Mouse (Mus musculus) heart, postnatal 0 days (tissue): ENCODE measurements around the gene Hmbs. TPM values are rescaled to one million over a fixed set of nuclear protein-coding genes. Genes with fewer than 3 reads are reported as not detected.
"Not testable (repeated sequence)": the region's sequence is repeated elsewhere in the genome, so short reads cannot be mapped to it uniquely, and the experiment has no call there.

Experiments
- ATAC-seq: fragments of 200-750 bp; cut with Nextera tagmentation; 2 replicates; pipeline ENCODE4 v1.8.0; 2017; ENCODE audit warnings: low read depth, moderate number of reproducible peaks, moderate library complexity; ENCODE audit not compliant: insufficient read depth
- DNase-seq: peaks from one replicate; pipeline ENCODE4 v3.0.0-alpha.2; 2016; ENCODE audit warnings: low spot score
- H3K27ac ChIP-seq: fragments of 300-500 bp; sonication (generic); 2 replicates; pipeline ENCODE4 v1.5.1; 2014; ENCODE audit warnings: low read depth, mild to moderate bottlenecking
- H3K27me3 ChIP-seq: fragments of 300-500 bp; sonication (generic); 2 replicates; pipeline ENCODE4 v1.6.1; 2014; ENCODE audit warnings: low read length, mixed read lengths; ENCODE audit not compliant: control insufficient read depth, insufficient read depth
- H3K36me3 ChIP-seq: fragments of 300-500 bp; sonication (generic); replicated peaks from 2 replicates; pipeline ENCODE4 v1.6.1; 2014; ENCODE audit warnings: low read length, mixed read lengths; ENCODE audit not compliant: control insufficient read depth, insufficient read depth
- H3K4me1 ChIP-seq: fragments of 300-500 bp; sonication (generic); 2 replicates; pipeline ENCODE4 v1.6.1; 2014; ENCODE audit warnings: antibody characterized with exemption; ENCODE audit not compliant: control insufficient read depth, insufficient read depth
- H3K4me2 ChIP-seq: fragments of 300-500 bp; sonication (generic); 2 replicates; pipeline ENCODE4 v1.6.1; 2014; ENCODE audit warnings: low read depth, mild to moderate bottlenecking, low read length, moderate library complexity
- H3K4me3 ChIP-seq: fragments of 300-500 bp; sonication (generic); 2 replicates; pipeline ENCODE4 v1.5.1; 2014; ENCODE audit warnings: low read depth, low read length
- H3K9ac ChIP-seq: fragments of 300-500 bp; sonication (generic); replicated peaks from 2 replicates; pipeline ENCODE4 v1.6.1; 2014; ENCODE audit warnings: low read depth, low read length, mixed read lengths
- H3K9me3 ChIP-seq: fragments of 300-500 bp; sonication (generic); replicated peaks from 2 replicates; pipeline ENCODE4 v1.6.1; 2016; ENCODE audit warnings: low read length; ENCODE audit not compliant: control insufficient read depth
- CTCF ChIP-seq: IDR thresholded peaks from 2 replicates; pipeline ENCODE4 v1.5.1; 2016; ENCODE audit warnings: antibody characterized with exemption, control low read depth, low read depth
- EP300 ChIP-seq: IDR thresholded peaks from 2 replicates; pipeline ENCODE4 v1.6.1; 2016; ENCODE audit warnings: antibody characterized with exemption, low read depth
- WGBS: fragments of 180-500 bp; shearing (Covaris S2); extraction: QIAGEN DNeasy Blood & Tissue Kit; methylation state at CpG from one replicate; pipeline ENCODE4 v1.1.7; 2014; 5-methylcytosine and 5-hydroxymethylcytosine counted together
- polyA plus RNA-seq: library from polyadenylated mRNA; unstranded; fragments of >200 nt; fragmentation: Nextera tagmentation; extraction: Ambion mirVana; gene quantifications from 2 replicates; pipeline ENCODE4 v1.2.1, GENCODE M21; 2015
- total RNA-seq: library from RNA; depleted of rRNA; stranded (reverse); fragments of >200 nt; gene quantifications from 2 replicates; pipeline ENCODE4 v1.2.3, GENCODE M21; 2014; ENCODE audit warnings: low replicate concordance

Hmbs gene
- total and polyA plus RNA-seq, 2 experiments from 2014 or later = 81.3 to 96.3 TPM

DNA sequence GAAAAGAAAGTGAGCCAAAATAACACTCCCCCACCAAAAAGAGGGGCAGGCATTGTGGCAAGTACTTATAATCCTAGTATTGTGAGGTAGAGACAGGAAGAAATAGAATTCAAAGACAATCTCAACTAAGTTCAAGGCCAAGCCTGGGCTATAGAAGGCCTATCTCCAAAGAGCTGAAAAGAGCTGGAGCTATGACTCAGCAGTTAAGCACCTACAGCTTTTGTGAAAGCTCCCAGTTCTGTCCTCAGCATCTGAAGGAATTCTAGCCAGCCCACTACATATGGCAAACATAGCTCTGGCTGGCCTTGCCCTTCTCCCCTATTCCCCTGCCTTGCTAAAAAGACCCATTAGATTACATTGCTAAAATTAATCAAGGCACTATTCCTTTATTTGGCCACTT, 29.4 kb upstream of the Hmbs start:
- H3K4me1 ChIP-seq = peaks cover 2% of the 10 kb centered on the region
- TF ChIP-seq CTCF = no peak
- TF ChIP-seq EP300 = no peak
- no peak overlapping the region for H3K4me3 ChIP-seq
- no peaks in the 10 kb centered on the region for H3K27me3 ChIP-seq
- H3K36me3 ChIP-seq = no peaks in the 10 kb centered on the region
- no peak overlapping the region for H3K27ac ChIP-seq
- no peak overlapping the region for H3K9ac ChIP-seq
- ATAC-seq (no peak), DNase-seq (no peak)
- H3K4me2 ChIP-seq = no peak overlapping the region
- no peaks in the 10 kb centered on the region for H3K9me3 ChIP-seq

- H3K27ac ChIP-seq = no peak overlapping the region
- DNase-seq = no peak
- WGBS = 58% methylated on average over 3 of the region's 3 CpGs
Observed at GRCm38 (mm10) chr9:44364480-44364879, 20.5 kb upstream of the Hmbs start.

GRCm38 (mm10) chr9:44361931-44362330, 17.9 kb upstream of the Hmbs start:
- Histone ChIP-seq H3K4me3 (peak overlapping the region; percentile 85), H3K27ac (peak overlapping the region; percentile 84), H3K36me3 (peaks cover 21% of the 10 kb centered on the region), H3K4me2 (peak overlapping the region; percentile 79)
- ATAC-seq, H3K9ac ChIP-seq, H3K27me3 ChIP-seq, DNase-seq, H3K9me3 ChIP-seq, H3K4me1 ChIP-seq: not testable (repeated sequence)
- 45% methylated on average over 4 of the region's 4 CpGs for WGBS

More at GRCm38 (mm10) chr9:44364480-44364879, 20.5 kb upstream of the Hmbs start:
- Histone ChIP-seq H3K36me3 (0 out of 2 replicates have a peak, but pooled peaks cover 1% of the 10 kb centered on the region), H3K27me3 (no peaks in the 10 kb centered on the region), H3K4me3 (no peak overlapping the region), H3K4me2 (no peak overlapping the region), H3K9ac (no peak overlapping the region), H3K9me3 (no peaks in the 10 kb centered on the region), H3K4me1 (no peaks in the 10 kb centered on the region)
- no peak for ATAC-seq
- TF ChIP-seq CTCF (peak; percentile 9; the same call in 1 of the 2 replicates), EP300 (no peak)

DNA sequence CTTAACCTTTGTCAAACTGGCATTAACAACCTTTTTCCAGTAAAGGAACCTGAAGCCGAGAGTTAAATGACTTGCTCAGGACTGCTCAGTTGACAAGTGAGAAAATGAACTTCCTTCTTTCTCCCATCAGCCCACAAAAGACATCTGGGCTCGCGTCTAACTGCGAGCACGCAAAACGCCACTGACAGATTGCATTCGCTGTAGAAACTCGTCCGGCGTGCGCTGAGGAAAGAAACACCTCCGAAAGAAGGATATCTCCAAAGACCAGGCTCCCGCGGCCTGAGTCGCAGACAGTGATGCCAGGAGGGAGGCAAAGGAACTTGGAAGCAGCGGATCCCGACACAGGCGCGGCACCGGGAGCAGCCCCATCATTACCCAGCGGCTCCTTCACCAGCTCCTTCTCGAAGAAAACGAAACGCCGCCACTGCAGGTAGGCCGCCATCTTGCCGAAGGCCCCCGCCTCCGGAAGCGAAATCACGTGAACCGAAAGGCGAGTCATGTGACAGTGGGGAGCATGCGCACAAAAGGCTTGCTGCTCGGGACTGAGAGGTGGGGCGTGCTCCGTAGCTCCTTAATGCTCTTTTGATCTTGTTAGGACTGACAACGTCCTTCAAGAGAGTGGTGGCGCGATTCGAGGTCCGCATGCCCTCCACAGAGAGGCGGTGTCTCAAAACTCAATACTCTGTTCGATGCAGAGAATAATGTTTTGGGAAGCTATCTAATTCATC, 17.3 kb upstream of the Hmbs start, which contains the start of gene Vps11:
Gene Vps11 (minus strand): TSS at position 481 of the 728 bp plus-strand sequence.
- Histone ChIP-seq H3K36me3 (peaks cover 27% of the 10 kb centered on the region), H3K27me3 (no peaks in the 10 kb centered on the region), H3K4me1 (no peaks in the 10 kb centered on the region), H3K4me3 (peak within 1 kb of the TSS; percentile 85), H3K4me2 (peak within 1 kb of the TSS; percentile 79), H3K27ac (peak within 1 kb of the TSS; percentile 84), H3K9ac (peak within 1 kb of the TSS; percentile 73), H3K9me3 (no peaks in the 10 kb centered on the region)
- under 1% methylated on average over 44 of the region's 44 CpGs for WGBS
- TF ChIP-seq CTCF (peak; percentile 9; the same call in 1 of the 2 replicates), EP300 (peak; percentile 74; the same call in 1 of the 2 replicates)
- peak; percentile 97 for DNase-seq
- peak; percentile 95 for ATAC-seq

DNA sequence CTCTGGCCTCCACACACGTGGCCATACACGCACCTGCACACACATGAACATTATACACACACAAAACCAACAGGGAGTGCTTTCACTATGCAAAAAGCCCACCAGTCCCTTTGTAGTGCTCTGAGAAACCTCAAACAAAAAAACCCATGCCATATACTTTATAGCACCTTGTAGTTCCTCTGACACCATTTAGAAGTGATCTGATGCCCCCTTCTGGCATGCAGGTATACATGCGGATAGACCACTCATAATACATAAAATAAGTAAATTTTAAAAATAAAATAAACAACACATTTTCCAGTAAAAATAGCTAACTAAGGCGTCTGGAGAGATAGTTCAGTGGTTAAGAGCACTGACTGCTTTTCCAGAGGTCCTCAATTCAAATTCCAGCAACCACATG, 13.2 kb upstream of the Hmbs start:
- Histone ChIP-seq H3K36me3 (peaks cover 69% of the 10 kb centered on the region), H3K9ac (no peak overlapping the region), H3K4me2 (no peak overlapping the region), H3K9me3 (no peaks in the 10 kb centered on the region), H3K27me3 (no peaks in the 10 kb centered on the region), H3K4me1 (no peaks in the 10 kb centered on the region), H3K27ac (no peak overlapping the region), H3K4me3 (no peak overlapping the region)
- DNase-seq = peak; percentile 55
- no peak for TF ChIP-seq EP300
- TF ChIP-seq CTCF = peak; percentile 56
- WGBS = 78% methylated on average over 4 of the region's 4 CpGs
- no peak for ATAC-seq

- TF ChIP-seq CTCF (no peak), EP300 (no peak)
- no peak for ATAC-seq
- WGBS = 92% methylated on average over 6 of the region's 6 CpGs
- H3K27ac ChIP-seq = no peak overlapping the region
- H3K36me3 ChIP-seq = peaks cover 91% of the 10 kb centered on the region
- no peaks in the 10 kb centered on the region for H3K4me1 ChIP-seq
- no peak overlapping the region for H3K4me3 ChIP-seq
- H3K27me3 ChIP-seq = no peaks in the 10 kb centered on the region
- no peak for DNase-seq
- no peaks in the 10 kb centered on the region for H3K9me3 ChIP-seq
- no peak overlapping the region for H3K4me2 ChIP-seq
- H3K9ac ChIP-seq = no peak overlapping the region
Observed at GRCm38 (mm10) chr9:44353142-44353541, 9.1 kb upstream of the Hmbs start.
